Mouse (Mus musculus): ENCODE results near the gene Vps13a. TPM values are rescaled to one million over a fixed set of nuclear protein-coding genes. Genes with fewer than 3 reads are reported as not detected.

Vps13a gene
- 44.2 TPM for polyA plus RNA-seq (2017; shearing (Covaris generic))

DNA sequence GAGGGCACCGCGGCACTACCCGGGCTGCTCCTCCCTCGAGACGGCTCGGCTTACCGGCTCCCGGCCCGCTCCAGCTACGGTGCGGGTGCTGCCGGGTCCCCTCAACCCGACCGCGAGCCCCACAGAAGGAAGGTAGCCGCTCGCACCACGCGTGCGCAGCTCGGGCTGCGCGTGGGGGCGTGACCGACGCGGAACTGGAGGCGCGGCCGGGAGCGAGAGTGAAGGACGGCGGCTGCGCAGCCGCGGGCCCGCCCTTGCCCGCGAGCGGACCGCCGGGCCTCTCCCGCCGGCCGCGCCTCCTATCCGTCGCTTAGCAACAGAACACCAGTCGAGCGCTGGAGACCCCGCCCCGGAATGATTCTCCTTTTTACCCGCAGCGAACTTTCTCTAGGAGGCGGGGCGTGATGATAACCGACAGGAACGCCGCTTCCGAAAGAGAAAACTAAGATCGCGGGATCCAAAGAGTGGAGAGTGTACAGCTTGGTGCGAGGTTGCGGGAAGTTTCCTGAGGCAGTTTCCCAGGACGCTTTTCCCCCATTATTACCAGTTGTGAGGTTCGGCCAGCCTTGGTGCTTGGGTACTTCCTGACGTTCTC lies at the start of gene Vps13a:
Gene Vps13a (minus strand): TSS at position 144 of the 595 bp plus-strand sequence.

Other genes with a start within 250 kb of the Vps13a start
- not detected for gene Foxb2, start 92.9 kb upstream of the Vps13a start, polyA plus RNA-seq (2017; shearing (Covaris generic))
- 0.43 TPM for gene Prune2, start 175.2 kb upstream of the Vps13a start, polyA plus RNA-seq (2017; shearing (Covaris generic))

All from effector memory CD4-positive, alpha-beta T cell, adult 7 months (primary cell).